Mouse (Mus musculus) lung, embryonic 14.5 days (tissue): ENCODE measurements around the gene Arpin. TPM values are rescaled to one million over a fixed set of nuclear protein-coding genes. Genes with fewer than 3 reads are reported as not detected.
A peak's percentile ranks its signal among the peaks of the same experiment; 100 is the strongest.

Experiments
- ATAC-seq: fragments of 200-750 bp; cut with Nextera tagmentation; 2 replicates; pipeline ENCODE4 v1.8.0; 2017; ENCODE audit warnings: mild to moderate bottlenecking, moderate TSS enrichment, moderate library complexity; ENCODE audit not compliant: insufficient read depth
- DNase-seq: peaks from one replicate; pipeline ENCODE4 v3.0.0-alpha.2; 2015
- H3K27ac ChIP-seq: fragments of 300-500 bp; sonication (generic); 2 replicates; pipeline ENCODE4 v1.5.1; 2014; ENCODE audit warnings: low read depth, mild to moderate bottlenecking, moderate library complexity
- H3K27me3 ChIP-seq: fragments of 300-500 bp; sonication (generic); 2 replicates; pipeline ENCODE4 v1.6.1; 2014; ENCODE audit warnings: low read length, control low read depth; ENCODE audit not compliant: insufficient read depth
- H3K36me3 ChIP-seq: fragments of 300-500 bp; sonication (generic); 2 replicates; pipeline ENCODE4 v1.6.1; 2014; ENCODE audit warnings: control low read depth; ENCODE audit not compliant: insufficient read depth
- H3K4me1 ChIP-seq: fragments of 300-500 bp; sonication (generic); 2 replicates; pipeline ENCODE4 v1.6.1; 2014; ENCODE audit warnings: antibody characterized with exemption, control low read depth; ENCODE audit not compliant: insufficient read depth
- H3K4me2 ChIP-seq: fragments of 300-500 bp; sonication (generic); 2 replicates; pipeline ENCODE4 v1.6.1; 2014; ENCODE audit warnings: mild to moderate bottlenecking
- H3K4me3 ChIP-seq: fragments of 300-500 bp; sonication (generic); 2 replicates; pipeline ENCODE4 v1.5.1; 2014; ENCODE audit warnings: low read depth, low read length
- H3K9ac ChIP-seq: fragments of 300-500 bp; sonication (generic); 2 replicates; pipeline ENCODE4 v1.6.1; 2014
- H3K9me3 ChIP-seq: fragments of 300-500 bp; sonication (generic); 2 replicates; pipeline ENCODE4 v1.6.1; 2016; ENCODE audit warnings: low read depth, low read length, control low read depth
- CTCF ChIP-seq: IDR thresholded peaks from 2 replicates; pipeline ENCODE4 v1.5.1; 2016; ENCODE audit warnings: antibody characterized with exemption, low read depth
- WGBS: fragments of 180-500 bp; shearing (Covaris S2); extraction: QIAGEN DNeasy Blood & Tissue Kit; methylation state at CpG from one replicate; pipeline ENCODE4 v1.1.7; 2014; 5-methylcytosine and 5-hydroxymethylcytosine counted together
- polyA plus RNA-seq: library from polyadenylated mRNA; unstranded; fragments of >200 nt; fragmentation: Nextera tagmentation; extraction: Ambion mirVana; gene quantifications from 2 replicates; pipeline ENCODE4 v1.2.1, GENCODE M21; 2014

The Arpin gene
- polyA plus RNA-seq, 1 experiment from 2014 or later = 25.3 TPM

DNA sequence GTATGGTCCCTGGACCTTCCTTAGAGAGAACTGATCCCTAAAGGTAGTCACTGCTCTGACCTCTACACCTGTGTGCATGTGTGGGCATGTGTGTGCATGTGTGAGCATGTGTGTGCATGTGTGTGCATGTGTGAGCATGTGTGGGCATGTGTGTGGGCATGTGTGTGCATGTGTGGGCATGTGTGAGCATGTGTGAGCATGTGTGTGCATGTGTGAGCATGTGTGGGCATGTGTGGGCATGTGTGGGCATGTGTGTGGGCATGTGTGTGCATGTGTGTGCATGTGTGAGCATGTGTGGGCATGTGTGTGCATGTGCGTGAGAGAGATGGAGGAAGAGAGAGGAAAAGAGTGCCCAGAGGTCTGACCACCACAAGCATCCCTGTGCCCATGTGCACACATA lies 19.7 kb upstream of the Arpin start:
- WGBS = 95% methylated on average over 1 of the region's 1 CpGs
- Histone ChIP-seq H3K9me3 (no peaks in the 10 kb centered on the region), H3K9ac (no peak overlapping the region), H3K4me2 (no peak overlapping the region), H3K4me3 (no peak overlapping the region), H3K36me3 (no peaks in the 10 kb centered on the region), H3K4me1 (no peaks in the 10 kb centered on the region), H3K27me3 (no peaks in the 10 kb centered on the region), H3K27ac (no peak overlapping the region)
- ATAC-seq = no peak
- no peak for TF ChIP-seq CTCF
- DNase-seq = no peak

- Histone ChIP-seq H3K36me3 (no peaks in the 10 kb centered on the region), H3K9ac (no peak overlapping the region)
- no peak for TF ChIP-seq CTCF
Measured at GRCm38 (mm10) chr7:79951038-79951437, 15.9 kb upstream of the Arpin start.

DNA sequence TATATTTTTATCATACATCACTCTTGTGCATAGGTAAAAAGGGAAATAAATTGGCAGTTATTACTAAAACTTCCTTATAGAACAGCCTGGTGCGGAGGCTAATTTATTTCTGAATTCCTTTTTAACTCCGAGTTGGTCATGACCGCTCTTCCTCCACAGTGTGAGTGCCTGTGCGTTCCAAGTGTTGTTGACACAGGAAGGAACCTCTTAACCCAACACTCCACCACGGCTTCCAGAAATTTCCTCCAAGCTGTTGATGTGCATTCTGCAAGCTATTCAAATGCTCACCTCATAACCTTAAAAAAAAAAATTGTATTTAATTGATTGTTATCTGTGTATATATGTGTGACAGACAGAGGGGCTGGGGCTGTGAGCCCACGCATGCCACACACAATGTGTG lies 15.1 kb upstream of the Arpin start:
- H3K4me2 ChIP-seq = no peak overlapping the region
- TF ChIP-seq CTCF = no peak
- H3K9ac ChIP-seq = no peak overlapping the region
- no peak overlapping the region for H3K27ac ChIP-seq
- ATAC-seq (no peak), DNase-seq (peak; percentile 23)
- H3K4me1 ChIP-seq = no peaks in the 10 kb centered on the region
- 41% methylated on average over 6 of the region's 6 CpGs for WGBS
- H3K9me3 ChIP-seq = no peaks in the 10 kb centered on the region
- H3K27me3 ChIP-seq = no peaks in the 10 kb centered on the region
- no peaks in the 10 kb centered on the region for H3K36me3 ChIP-seq
- no peak overlapping the region for H3K4me3 ChIP-seq

More at GRCm38 (mm10) chr7:79951038-79951437, 15.9 kb upstream of the Arpin start:
- 70% methylated on average over 3 of the region's 3 CpGs for WGBS
- Histone ChIP-seq H3K4me1 (no peaks in the 10 kb centered on the region), H3K27ac (no peak overlapping the region), H3K4me3 (no peak overlapping the region), H3K4me2 (no peak overlapping the region), H3K9me3 (no peaks in the 10 kb centered on the region), H3K27me3 (no peaks in the 10 kb centered on the region)
- DNase-seq (no peak), ATAC-seq (no peak)

GRCm38 (mm10) chr7:79935511-79936205 lies 499 bp upstream of the Arpin start:
- Histone ChIP-seq H3K27ac (peak overlapping the region; percentile 77; the same call in 1 of the 2 replicates), H3K36me3 (no peaks in the 10 kb centered on the region), H3K9ac (peak overlapping the region; percentile 56), H3K27me3 (no peaks in the 10 kb centered on the region), H3K4me1 (peaks cover 9% of the 10 kb centered on the region; the same call in 1 of the 2 replicates), H3K4me3 (peak overlapping the region; percentile 50), H3K9me3 (no peaks in the 10 kb centered on the region), H3K4me2 (peak overlapping the region; percentile 64)
- DNase-seq (peak; percentile 48), ATAC-seq (no peak)
- WGBS = 16% methylated on average over 19 of the region's 19 CpGs
- no peak for TF ChIP-seq CTCF

DNA sequence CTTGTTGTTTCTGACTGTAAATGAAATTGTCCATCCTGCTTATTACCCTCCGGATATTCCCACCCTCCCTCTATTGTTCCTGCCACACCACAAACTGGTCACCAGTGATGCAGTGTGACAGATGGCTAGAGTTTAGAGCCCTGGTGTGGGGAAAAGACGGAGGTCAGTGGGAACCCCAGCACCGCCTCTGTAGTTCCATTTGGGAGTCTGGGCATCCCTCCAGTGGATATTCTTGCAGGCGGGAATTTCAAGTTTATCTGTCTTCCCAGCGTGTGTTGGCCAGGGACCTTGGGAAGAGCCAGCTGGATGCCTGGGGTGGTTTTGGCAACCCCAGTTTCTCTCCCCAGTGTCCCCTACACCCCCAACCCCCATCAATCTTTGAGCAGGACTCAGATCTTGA lies 698 bp downstream of the Arpin start:
- Histone ChIP-seq H3K9me3 (no peaks in the 10 kb centered on the region), H3K4me2 (peak overlapping the region; percentile 64), H3K27me3 (no peaks in the 10 kb centered on the region), H3K9ac (peak overlapping the region; percentile 56), H3K4me1 (peaks cover 9% of the 10 kb centered on the region; the same call in 1 of the 2 replicates), H3K27ac (peak overlapping the region; percentile 77), H3K36me3 (0 out of 2 replicates have a peak, but pooled peaks cover under 1% of the 10 kb centered on the region), H3K4me3 (peak overlapping the region; percentile 50)
- no peak for TF ChIP-seq CTCF
- DNase-seq (peak; percentile 75), ATAC-seq (peak; percentile 40)
- whole genome bisulfite sequencing = 31% methylated on average over 5 of the region's 5 CpGs

- Histone ChIP-seq H3K4me3 (no peak overlapping the region), H3K4me1 (no peaks in the 10 kb centered on the region), H3K4me2 (no peak overlapping the region), H3K27ac (no peak overlapping the region), H3K36me3 (peaks cover 31% of the 10 kb centered on the region), H3K9ac (no peak overlapping the region), H3K27me3 (no peaks in the 10 kb centered on the region), H3K9me3 (no peaks in the 10 kb centered on the region)
- TF ChIP-seq CTCF = no peak
- DNase-seq (no peak), ATAC-seq (no peak)
- WGBS = 87% methylated on average over 2 of the region's 2 CpGs
Measured at GRCm38 (mm10) chr7:79928516-79929052, 6.6 kb downstream of the Arpin start.

DNA sequence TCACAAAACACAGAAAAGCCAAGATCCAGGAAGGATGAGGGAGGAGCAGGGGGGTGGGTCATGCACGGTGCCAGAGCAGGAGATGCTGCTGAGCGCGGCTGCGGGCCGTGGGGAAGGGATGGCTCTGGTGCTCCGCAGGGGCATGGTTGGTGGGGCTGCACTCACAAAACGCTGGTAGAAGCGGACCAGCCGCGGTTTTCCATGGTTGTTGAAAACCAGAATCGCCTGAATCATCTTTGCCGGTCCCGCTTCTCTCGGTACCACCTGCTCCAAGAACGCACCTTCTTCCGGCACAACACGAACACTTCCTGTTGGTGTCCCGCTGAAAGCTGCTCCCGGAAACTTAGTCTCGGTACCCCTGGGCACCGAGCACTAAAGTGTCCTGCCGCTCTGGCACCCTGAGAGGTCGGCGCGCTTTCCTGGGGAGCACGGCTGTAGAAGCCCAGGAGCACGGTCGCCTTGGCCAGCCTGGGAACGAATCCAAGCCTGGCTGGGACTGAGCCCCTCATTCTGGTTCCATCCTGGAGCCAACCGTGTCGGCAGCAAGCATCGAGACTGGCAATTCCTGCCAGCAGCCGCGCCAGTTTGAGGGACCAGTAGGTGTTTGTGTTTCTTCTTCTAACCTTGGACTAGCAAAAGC lies 14.7 kb downstream of the Arpin start, which contains the start of gene Ap3s2:
Gene Ap3s2 (minus strand): TSS at position 306 of the 640 bp plus-strand sequence.
- peak within 1 kb of the TSS; percentile 67; the same call in 1 of the 2 replicates for H3K27ac ChIP-seq
- H3K9ac ChIP-seq = peak within 1 kb of the TSS; percentile 67
- ATAC-seq (peak; percentile 97), DNase-seq (peak; percentile 93)
- H3K4me3 ChIP-seq = peak within 1 kb of the TSS; percentile 68
- no peaks in the 10 kb centered on the region for H3K9me3 ChIP-seq
- no peak for TF ChIP-seq CTCF
- no peaks in the 10 kb centered on the region for H3K27me3 ChIP-seq
- under 1% methylated on average over 34 of the region's 34 CpGs for WGBS
- no peaks in the 10 kb centered on the region for H3K36me3 ChIP-seq
- 0 out of 2 replicates have a peak, but pooled peaks cover 3% of the 10 kb centered on the region for H3K4me1 ChIP-seq
- H3K4me2 ChIP-seq = peak within 1 kb of the TSS; percentile 70
